Mouse (Mus musculus): ENCODE data around the gene Tmem140. TPM values are rescaled to one million over a fixed set of nuclear protein-coding genes. Genes with fewer than 3 reads are reported as not detected.

Gene Tmem140
- total and polyA plus RNA-seq, 2 experiments from 2014 or later = 0.46 to 2.5 TPM

GRCm38 (mm10) chr6:34896168-34896780 is 33.3 kb downstream of the Tmem140 start:
- Histone ChIP-seq H3K36me3 (ENCODE audit: insufficient read depth, low read length) (peaks cover 54% of the 10 kb centered on the region), H3K9me3 (ENCODE audit: low read length) (no peaks in the 10 kb centered on the region), H3K4me2 (ENCODE audit: low read depth, low read length, poor library complexity, severe bottlenecking) (no peak overlapping the region), H3K4me1 (ENCODE audit: insufficient read depth, low read length) (no peaks in the 10 kb centered on the region), H3K9ac (replicated peaks; ENCODE audit: low read length, poor library complexity, severe bottlenecking) (0 out of 2 replicates have a peak overlapping the region, but pooled peaks have one; percentile 19), H3K27ac (ENCODE audit: low read depth, low read length) (no peak overlapping the region), H3K27me3 (ENCODE audit: insufficient read depth, low read length) (no peaks in the 10 kb centered on the region), H3K4me3 (ENCODE audit: low read depth, low read length) (no peak overlapping the region)
- no peak for TF ChIP-seq CTCF (IDR thresholded peaks at IDR 0.05)
- no peak for DNase-seq (ENCODE audit: low spot score)
- ATAC-seq (ENCODE audit: low FRiP score) = no peak
- WGBS = 57% methylated on average over 13 of the region's 16 CpGs

DNA sequence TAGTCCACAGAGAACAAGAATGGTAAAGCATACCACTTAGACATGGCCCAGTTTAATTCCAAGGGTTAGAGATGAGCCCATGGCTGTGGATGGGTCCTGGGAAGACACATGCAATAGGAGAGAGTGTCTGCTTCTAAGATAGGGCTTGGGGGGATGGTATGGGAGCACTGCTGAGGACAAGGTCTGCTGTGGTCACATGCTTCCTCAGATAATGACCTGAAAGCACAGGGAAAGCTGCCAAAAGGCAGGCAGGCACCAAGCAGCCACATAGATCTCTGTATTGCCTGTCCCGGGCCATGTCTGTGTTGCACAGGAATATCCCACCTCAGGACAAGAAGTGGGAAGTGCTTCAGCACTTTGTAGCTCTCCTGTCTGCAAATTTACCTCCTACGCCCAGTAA is 36.2 kb downstream of the Tmem140 start:
- H3K27ac ChIP-seq (ENCODE audit: low read depth, low read length) = no peak overlapping the region
- H3K36me3 ChIP-seq (ENCODE audit: insufficient read depth, low read length) = peaks cover 57% of the 10 kb centered on the region
- ATAC-seq (ENCODE audit: low FRiP score) (no peak), DNase-seq (ENCODE audit: low spot score) (no peak)
- no peaks in the 10 kb centered on the region for H3K27me3 ChIP-seq (ENCODE audit: insufficient read depth, low read length)
- H3K9me3 ChIP-seq (ENCODE audit: low read length) = no peaks in the 10 kb centered on the region
- 95% methylated on average over 2 of the region's 2 CpGs for WGBS
- no peak overlapping the region for H3K9ac ChIP-seq (replicated peaks; ENCODE audit: low read length, poor library complexity, severe bottlenecking)
- TF ChIP-seq CTCF (IDR thresholded peaks at IDR 0.05) = no peak
- H3K4me1 ChIP-seq (ENCODE audit: insufficient read depth, low read length) = no peaks in the 10 kb centered on the region
- no peak overlapping the region for H3K4me3 ChIP-seq (ENCODE audit: low read depth, low read length)
- H3K4me2 ChIP-seq (ENCODE audit: low read depth, low read length, poor library complexity, severe bottlenecking) = no peak overlapping the region

- Histone ChIP-seq H3K4me2 (ENCODE audit: low read depth, low read length, poor library complexity, severe bottlenecking) (no peak overlapping the region), H3K27me3 (ENCODE audit: insufficient read depth, low read length) (no peaks in the 10 kb centered on the region), H3K36me3 (ENCODE audit: insufficient read depth, low read length) (peaks cover 54% of the 10 kb centered on the region), H3K9ac (replicated peaks; ENCODE audit: low read length, poor library complexity, severe bottlenecking) (no peak overlapping the region), H3K27ac (ENCODE audit: low read depth, low read length) (no peak overlapping the region), H3K4me3 (ENCODE audit: low read depth, low read length) (no peak overlapping the region), H3K9me3 (ENCODE audit: low read length) (no peaks in the 10 kb centered on the region), H3K4me1 (ENCODE audit: insufficient read depth, low read length) (no peaks in the 10 kb centered on the region)
- ATAC-seq (ENCODE audit: low FRiP score) = no peak
- no peak for TF ChIP-seq CTCF (IDR thresholded peaks at IDR 0.05)
- WGBS = 75% methylated on average over 2 of the region's 2 CpGs
- no peak for DNase-seq (ENCODE audit: low spot score)
Observed at GRCm38 (mm10) chr6:34900990-34901389, 38.0 kb downstream of the Tmem140 start.

GRCm38 (mm10) chr6:34901911-34902444 is 39.0 kb downstream of the Tmem140 start:
- Histone ChIP-seq H3K9me3 (ENCODE audit: low read length) (no peaks in the 10 kb centered on the region), H3K4me2 (ENCODE audit: low read depth, low read length, poor library complexity, severe bottlenecking) (no peak overlapping the region), H3K36me3 (ENCODE audit: insufficient read depth, low read length) (peaks cover 62% of the 10 kb centered on the region), H3K4me1 (ENCODE audit: insufficient read depth, low read length) (no peaks in the 10 kb centered on the region), H3K4me3 (ENCODE audit: low read depth, low read length) (no peak overlapping the region), H3K27ac (ENCODE audit: low read depth, low read length) (no peak overlapping the region), H3K9ac (replicated peaks; ENCODE audit: low read length, poor library complexity, severe bottlenecking) (no peak overlapping the region), H3K27me3 (ENCODE audit: insufficient read depth, low read length) (no peaks in the 10 kb centered on the region)
- 73% methylated on average over 9 of the region's 9 CpGs for WGBS
- DNase-seq (ENCODE audit: low spot score) (no peak), ATAC-seq (ENCODE audit: low FRiP score) (no peak)
- no peak for TF ChIP-seq CTCF (IDR thresholded peaks at IDR 0.05)

DNA sequence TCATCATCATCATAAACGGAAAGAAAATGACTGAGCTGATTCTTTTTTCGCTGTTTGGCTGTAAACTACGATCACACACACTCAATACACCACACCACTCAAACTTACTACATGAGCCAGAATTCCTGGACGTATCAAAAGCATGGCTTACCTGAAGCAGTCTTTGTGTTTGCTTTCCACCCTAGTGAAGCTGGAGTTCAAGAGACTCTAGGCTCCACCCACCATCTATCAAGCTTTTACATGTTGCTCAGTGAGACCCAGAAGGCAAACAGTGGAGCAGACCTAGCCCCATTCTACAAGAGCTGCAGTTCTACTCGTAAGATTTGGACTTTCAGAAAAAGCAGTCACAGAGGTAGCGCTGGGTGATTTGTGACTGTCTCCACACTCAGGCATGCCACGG is 39.6 kb downstream of the Tmem140 start:
- Histone ChIP-seq H3K9ac (replicated peaks; ENCODE audit: low read length, poor library complexity, severe bottlenecking) (no peak overlapping the region), H3K27ac (ENCODE audit: low read depth, low read length) (no peak overlapping the region), H3K4me1 (ENCODE audit: insufficient read depth, low read length) (no peaks in the 10 kb centered on the region), H3K4me3 (ENCODE audit: low read depth, low read length) (no peak overlapping the region), H3K9me3 (ENCODE audit: low read length) (no peaks in the 10 kb centered on the region), H3K27me3 (ENCODE audit: insufficient read depth, low read length) (no peaks in the 10 kb centered on the region), H3K4me2 (ENCODE audit: low read depth, low read length, poor library complexity, severe bottlenecking) (no peak overlapping the region), H3K36me3 (ENCODE audit: insufficient read depth, low read length) (peaks cover 67% of the 10 kb centered on the region)
- DNase-seq (ENCODE audit: low spot score) (no peak), ATAC-seq (ENCODE audit: low FRiP score) (no peak)
- TF ChIP-seq CTCF (IDR thresholded peaks at IDR 0.05) = no peak
- 97% methylated on average over 7 of the region's 7 CpGs for WGBS

- no peaks in the 10 kb centered on the region for H3K9me3 ChIP-seq (ENCODE audit: low read length)
- TF ChIP-seq CTCF (IDR thresholded peaks at IDR 0.05) = no peak
- no peak overlapping the region for H3K27ac ChIP-seq (ENCODE audit: low read depth, low read length)
- H3K27me3 ChIP-seq (ENCODE audit: insufficient read depth, low read length) = no peaks in the 10 kb centered on the region
- no peak for ATAC-seq (ENCODE audit: low FRiP score)
- H3K4me1 ChIP-seq (ENCODE audit: insufficient read depth, low read length) = no peaks in the 10 kb centered on the region
- no peak overlapping the region for H3K4me2 ChIP-seq (ENCODE audit: low read depth, low read length, poor library complexity, severe bottlenecking)
- no peak for DNase-seq (ENCODE audit: low spot score)
- 88% methylated on average over 5 of the region's 5 CpGs for WGBS
- H3K36me3 ChIP-seq (ENCODE audit: insufficient read depth, low read length) = peaks cover 70% of the 10 kb centered on the region
- no peak overlapping the region for H3K4me3 ChIP-seq (ENCODE audit: low read depth, low read length)
- H3K9ac ChIP-seq (replicated peaks; ENCODE audit: low read length, poor library complexity, severe bottlenecking) = no peak overlapping the region
Observed at GRCm38 (mm10) chr6:34903441-34903840, 40.5 kb downstream of the Tmem140 start.

All from midbrain, postnatal 0 days (tissue).